Mouse (Mus musculus): ENCODE results near the gene Arhgef28. TPM values are rescaled to one million over a fixed set of nuclear protein-coding genes. Genes with fewer than 3 reads are reported as not detected.

Arhgef28 gene
- polyA plus RNA-seq, 1 experiment from 2014 or later: 17.0 TPM

DNA sequence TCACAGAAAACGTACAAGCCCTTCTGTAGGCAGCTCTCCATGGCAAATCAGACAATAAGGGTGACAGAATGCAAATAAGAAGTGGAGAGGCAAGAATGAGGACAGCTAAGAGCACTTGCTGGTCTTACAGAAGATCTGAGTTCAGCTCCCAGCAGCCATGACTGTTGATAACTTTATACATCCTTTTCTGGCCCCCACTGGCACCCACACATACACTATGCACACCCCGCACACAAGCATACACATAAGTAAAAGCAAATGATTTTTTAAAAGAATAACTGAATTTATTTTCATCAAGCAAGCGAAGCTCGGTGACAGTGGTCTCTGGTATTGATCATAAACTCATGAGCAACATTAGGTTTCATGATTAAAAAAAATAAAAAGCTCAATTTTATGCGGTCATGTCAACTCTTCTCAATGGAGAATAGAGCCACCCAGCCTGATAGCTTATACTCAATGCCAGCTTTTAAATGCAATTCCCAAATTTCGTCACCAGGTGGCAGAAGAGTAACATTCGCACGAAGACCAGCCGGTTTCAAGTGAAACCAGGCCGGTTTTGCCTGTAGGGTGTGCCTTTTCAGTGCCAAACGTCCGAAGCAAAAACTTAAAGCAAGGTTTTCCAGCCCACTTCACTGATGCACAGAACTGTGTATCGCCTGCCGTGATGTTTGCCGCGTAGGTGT lies 175.1 kb downstream of the Arhgef28 start:
- no peaks in the 10 kb centered on the region for H3K9me3 ChIP-seq (ENCODE audit: control insufficient read depth, low read length)
- DNase-seq (ENCODE audit: low spot score) (peak; percentile 90), ATAC-seq (ENCODE audit: insufficient number of reproducible peaks, low FRiP score, low TSS enrichment, low read depth) (peak; percentile 70; the same call in 1 of the 2 replicates)
- H3K27ac ChIP-seq (replicated peaks; ENCODE audit: low read depth, low read length): no peak overlapping the region
- H3K9ac ChIP-seq (ENCODE audit: low read length): 0 out of 2 replicates have a peak overlapping the region, but pooled peaks have one; percentile 34
- no peaks in the 10 kb centered on the region for H3K36me3 ChIP-seq (ENCODE audit: control insufficient read depth, insufficient read depth, low read length)
- no peak overlapping the region for H3K4me3 ChIP-seq (ENCODE audit: low read depth, low read length)
- H3K4me2 ChIP-seq (ENCODE audit: low read depth, severe bottlenecking): peak overlapping the region; percentile 17; the same call in 1 of the 2 replicates
- no peaks in the 10 kb centered on the region for H3K27me3 ChIP-seq (ENCODE audit: control insufficient read depth, insufficient read depth, low read length)
- 15% methylated on average over 16 of the region's 16 CpGs for WGBS
- H3K4me1 ChIP-seq (ENCODE audit: control insufficient read depth, insufficient read depth, low read length): peaks cover 14% of the 10 kb centered on the region

DNA sequence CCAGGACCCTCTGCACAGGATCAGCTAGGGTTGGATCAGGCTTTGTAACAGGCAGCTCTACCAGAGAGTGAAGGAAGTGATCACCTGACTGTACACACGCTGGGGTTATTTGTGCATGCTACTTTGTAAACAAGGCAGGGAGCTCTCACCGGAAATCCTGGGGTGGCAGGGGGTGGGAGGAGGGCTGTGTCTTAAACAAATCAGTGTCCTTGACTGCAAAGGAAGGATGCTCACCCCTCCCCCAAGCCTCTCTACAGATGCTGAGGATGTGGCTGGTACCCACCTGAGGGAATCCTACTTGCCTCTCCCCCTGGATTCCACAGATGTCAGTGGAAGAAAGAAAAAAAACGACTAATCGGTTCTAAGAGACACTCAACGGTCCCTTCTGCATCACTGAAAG lies 176.2 kb downstream of the Arhgef28 start:
- no peak for ATAC-seq (ENCODE audit: insufficient number of reproducible peaks, low FRiP score, low TSS enrichment, low read depth)
- 23% methylated on average over 5 of the region's 5 CpGs for WGBS
- Histone ChIP-seq H3K27ac (replicated peaks; ENCODE audit: low read depth, low read length) (no peak overlapping the region), H3K9ac (ENCODE audit: low read length) (no peak overlapping the region), H3K4me3 (ENCODE audit: low read depth, low read length) (no peak overlapping the region), H3K4me2 (ENCODE audit: low read depth, severe bottlenecking) (no peak overlapping the region), H3K9me3 (ENCODE audit: control insufficient read depth, low read length) (no peaks in the 10 kb centered on the region), H3K4me1 (ENCODE audit: control insufficient read depth, insufficient read depth, low read length) (peaks cover 14% of the 10 kb centered on the region), H3K36me3 (ENCODE audit: control insufficient read depth, insufficient read depth, low read length) (no peaks in the 10 kb centered on the region), H3K27me3 (ENCODE audit: control insufficient read depth, insufficient read depth, low read length) (no peaks in the 10 kb centered on the region)
- no peak for DNase-seq (ENCODE audit: low spot score)

DNA sequence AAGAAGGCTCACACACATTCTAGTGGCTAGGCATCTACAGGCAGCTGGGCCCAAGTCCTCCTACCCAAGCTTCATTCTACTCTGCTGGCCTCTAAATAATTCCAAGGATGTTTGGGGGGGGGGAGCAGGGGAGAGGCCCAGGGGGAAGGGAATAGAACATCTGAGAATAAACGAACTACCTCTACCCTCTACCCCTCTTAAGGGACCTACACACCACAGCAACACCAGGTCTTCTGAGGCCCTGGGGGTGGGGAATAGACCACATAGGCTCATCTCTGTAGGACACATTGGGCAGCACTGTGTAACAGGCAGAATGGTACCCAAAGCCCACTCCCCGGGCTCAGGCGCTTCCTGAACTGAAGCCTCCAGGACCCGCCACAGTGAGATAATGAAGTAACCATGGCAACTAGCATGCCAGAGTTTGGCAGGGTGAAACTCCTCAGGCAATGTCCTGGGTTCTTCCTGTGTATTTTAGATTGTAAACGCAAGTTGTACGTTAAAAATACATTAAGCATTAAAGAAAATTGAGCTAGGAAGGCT lies 177.5 kb downstream of the Arhgef28 start:
- Histone ChIP-seq H3K4me2 (ENCODE audit: low read depth, severe bottlenecking) (no peak overlapping the region), H3K4me1 (ENCODE audit: control insufficient read depth, insufficient read depth, low read length) (peaks cover 14% of the 10 kb centered on the region), H3K36me3 (ENCODE audit: control insufficient read depth, insufficient read depth, low read length) (no peaks in the 10 kb centered on the region), H3K27me3 (ENCODE audit: control insufficient read depth, insufficient read depth, low read length) (no peaks in the 10 kb centered on the region), H3K9ac (ENCODE audit: low read length) (no peak overlapping the region), H3K27ac (replicated peaks; ENCODE audit: low read depth, low read length) (no peak overlapping the region), H3K9me3 (ENCODE audit: control insufficient read depth, low read length) (no peaks in the 10 kb centered on the region), H3K4me3 (ENCODE audit: low read depth, low read length) (no peak overlapping the region)
- 53% methylated on average over 6 of the region's 6 CpGs for WGBS
- ATAC-seq (ENCODE audit: insufficient number of reproducible peaks, low FRiP score, low TSS enrichment, low read depth) (no peak), DNase-seq (ENCODE audit: low spot score) (no peak)

DNA sequence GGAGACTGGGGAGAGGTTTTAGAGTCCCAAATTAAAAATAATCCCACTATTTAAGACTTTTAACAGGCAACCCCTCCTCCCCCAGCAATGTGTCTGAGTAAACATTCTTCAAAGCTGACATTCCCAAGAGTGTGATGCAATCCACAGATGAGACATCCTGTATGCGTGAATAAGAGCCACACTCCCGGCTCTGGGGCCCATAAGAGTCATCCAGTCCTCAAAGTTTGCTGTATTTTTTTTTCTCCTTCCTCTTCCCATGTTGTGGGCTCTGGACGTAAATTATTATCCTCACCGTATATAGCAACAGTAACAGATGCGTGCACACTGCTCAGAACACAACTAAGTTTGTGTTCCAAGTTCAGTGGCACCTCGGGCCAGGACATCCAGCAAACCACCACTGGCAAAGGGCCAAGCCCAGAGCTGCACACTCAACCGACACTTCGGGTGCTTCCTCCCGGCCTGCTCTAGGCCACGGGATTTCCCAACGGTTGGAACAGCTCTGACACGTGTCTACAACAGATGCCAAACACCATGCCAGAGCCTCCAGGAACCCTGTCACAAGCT lies 178.5 kb downstream of the Arhgef28 start:
- H3K9ac ChIP-seq (ENCODE audit: low read length): no peak overlapping the region
- ATAC-seq (ENCODE audit: insufficient number of reproducible peaks, low FRiP score, low TSS enrichment, low read depth): no peak
- H3K4me3 ChIP-seq (ENCODE audit: low read depth, low read length): no peak overlapping the region
- H3K4me2 ChIP-seq (ENCODE audit: low read depth, severe bottlenecking): no peak overlapping the region
- H3K4me1 ChIP-seq (ENCODE audit: control insufficient read depth, insufficient read depth, low read length): peaks cover 14% of the 10 kb centered on the region
- no peaks in the 10 kb centered on the region for H3K36me3 ChIP-seq (ENCODE audit: control insufficient read depth, insufficient read depth, low read length)
- no peak for DNase-seq (ENCODE audit: low spot score)
- WGBS: 86% methylated on average over 12 of the region's 12 CpGs
- no peak overlapping the region for H3K27ac ChIP-seq (replicated peaks; ENCODE audit: low read depth, low read length)
- H3K27me3 ChIP-seq (ENCODE audit: control insufficient read depth, insufficient read depth, low read length): no peaks in the 10 kb centered on the region
- no peaks in the 10 kb centered on the region for H3K9me3 ChIP-seq (ENCODE audit: control insufficient read depth, low read length)

DNA sequence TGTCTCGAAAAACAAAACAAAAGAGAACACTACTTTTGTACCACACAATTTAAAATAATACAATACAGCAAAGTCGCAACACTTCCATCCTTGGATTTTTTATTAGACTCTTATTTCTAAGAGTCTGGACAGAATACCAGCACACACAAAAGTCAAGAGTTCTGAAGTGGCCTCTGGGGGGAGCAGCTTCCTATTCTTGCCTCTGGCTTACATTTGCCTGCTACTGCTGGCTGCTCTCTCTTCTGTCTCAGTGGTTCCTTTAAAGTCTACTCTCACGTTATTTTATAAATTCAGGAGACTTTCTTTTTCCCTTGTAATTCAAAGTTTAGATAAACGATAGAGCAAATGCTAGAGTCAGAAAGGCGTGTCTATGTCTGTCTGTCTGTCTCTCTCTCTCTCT lies 179.1 kb downstream of the Arhgef28 start:
- Histone ChIP-seq H3K9ac (ENCODE audit: low read length) (no peak overlapping the region), H3K4me1 (ENCODE audit: control insufficient read depth, insufficient read depth, low read length) (peaks cover 14% of the 10 kb centered on the region), H3K36me3 (ENCODE audit: control insufficient read depth, insufficient read depth, low read length) (no peaks in the 10 kb centered on the region), H3K9me3 (ENCODE audit: control insufficient read depth, low read length) (no peaks in the 10 kb centered on the region), H3K4me2 (ENCODE audit: low read depth, severe bottlenecking) (no peak overlapping the region), H3K4me3 (ENCODE audit: low read depth, low read length) (no peak overlapping the region), H3K27ac (replicated peaks; ENCODE audit: low read depth, low read length) (no peak overlapping the region), H3K27me3 (ENCODE audit: control insufficient read depth, insufficient read depth, low read length) (no peaks in the 10 kb centered on the region)
- DNase-seq (ENCODE audit: low spot score): no peak
- no peak for ATAC-seq (ENCODE audit: insufficient number of reproducible peaks, low FRiP score, low TSS enrichment, low read depth)
- WGBS: 84% methylated on average over 5 of the region's 5 CpGs

DNA sequence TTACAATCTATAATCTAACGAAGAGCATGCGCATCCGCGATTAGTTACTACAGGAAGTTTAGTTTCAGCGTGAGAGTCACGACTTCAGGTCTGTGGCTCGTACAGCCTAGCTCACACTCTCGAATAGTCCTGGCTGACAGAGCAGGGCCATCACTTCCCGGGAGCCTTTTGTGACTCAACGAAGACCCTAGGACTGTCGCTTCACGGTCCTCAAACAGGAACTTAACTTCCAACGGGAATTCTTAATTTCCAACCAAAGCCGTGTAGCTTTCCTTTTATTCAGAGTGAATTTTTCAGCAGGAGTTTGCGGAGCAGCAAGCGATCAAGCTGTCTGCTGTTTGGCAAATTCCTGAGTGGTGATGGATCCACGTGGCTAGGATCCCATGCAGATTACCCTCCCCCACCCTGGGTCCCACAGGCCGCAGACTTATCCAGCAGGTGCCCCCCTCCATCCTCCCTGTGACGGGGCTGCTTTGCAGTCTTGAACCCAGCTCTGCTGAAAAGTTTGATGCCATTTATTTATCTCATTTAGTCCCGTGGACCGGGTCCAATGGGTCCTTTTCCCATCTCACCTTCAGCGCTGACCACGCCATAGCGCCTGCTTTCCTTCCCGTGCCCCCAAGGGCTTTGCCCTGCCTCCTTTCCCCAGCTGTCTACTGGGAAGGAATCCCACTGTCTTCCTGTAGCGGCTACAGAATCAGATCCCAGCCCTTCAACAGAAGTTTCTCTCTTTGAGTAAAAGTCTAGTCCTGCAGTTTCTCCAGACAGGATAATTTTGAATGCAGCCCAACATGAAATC lies 180.3 kb downstream of the Arhgef28 start:
- no peak overlapping the region for H3K4me3 ChIP-seq (ENCODE audit: low read depth, low read length)
- ATAC-seq (ENCODE audit: insufficient number of reproducible peaks, low FRiP score, low TSS enrichment, low read depth) (no peak), DNase-seq (ENCODE audit: low spot score) (no peak)
- H3K9me3 ChIP-seq (ENCODE audit: control insufficient read depth, low read length): no peaks in the 10 kb centered on the region
- 68% methylated on average over 26 of the region's 26 CpGs for WGBS
- H3K4me2 ChIP-seq (ENCODE audit: low read depth, severe bottlenecking): no peak overlapping the region
- H3K4me1 ChIP-seq (ENCODE audit: control insufficient read depth, insufficient read depth, low read length): peaks cover 11% of the 10 kb centered on the region
- H3K36me3 ChIP-seq (ENCODE audit: control insufficient read depth, insufficient read depth, low read length): no peaks in the 10 kb centered on the region
- H3K9ac ChIP-seq (ENCODE audit: low read length): no peak overlapping the region
- no peaks in the 10 kb centered on the region for H3K27me3 ChIP-seq (ENCODE audit: control insufficient read depth, insufficient read depth, low read length)
- H3K27ac ChIP-seq (replicated peaks; ENCODE audit: low read depth, low read length): no peak overlapping the region

DNA sequence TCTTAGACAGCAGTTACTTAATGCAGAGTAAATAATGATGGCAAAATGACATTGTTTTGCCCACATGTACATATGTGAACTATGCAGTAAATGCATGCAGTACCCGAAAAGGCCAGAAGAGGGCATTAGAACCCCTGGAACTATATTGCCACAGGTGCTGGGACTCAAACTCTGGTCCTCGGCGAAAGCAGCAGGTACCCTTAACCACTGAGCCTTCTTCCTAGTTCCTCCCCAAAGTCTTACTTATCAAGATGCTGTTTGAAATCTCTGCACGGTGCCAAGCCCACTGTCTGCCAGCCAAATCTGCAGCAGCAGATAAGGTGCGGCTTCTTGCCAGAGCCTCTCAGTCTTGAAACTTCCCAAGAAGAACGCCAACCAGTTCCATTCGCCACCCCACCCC lies 181.1 kb downstream of the Arhgef28 start:
- H3K27me3 ChIP-seq (ENCODE audit: control insufficient read depth, insufficient read depth, low read length): no peaks in the 10 kb centered on the region
- WGBS: 79% methylated on average over 7 of the region's 7 CpGs
- H3K27ac ChIP-seq (replicated peaks; ENCODE audit: low read depth, low read length): no peak overlapping the region
- H3K4me1 ChIP-seq (ENCODE audit: control insufficient read depth, insufficient read depth, low read length): peaks cover 11% of the 10 kb centered on the region
- H3K9me3 ChIP-seq (ENCODE audit: control insufficient read depth, low read length): no peaks in the 10 kb centered on the region
- H3K36me3 ChIP-seq (ENCODE audit: control insufficient read depth, insufficient read depth, low read length): no peaks in the 10 kb centered on the region
- peak; percentile 51 for DNase-seq (ENCODE audit: low spot score)
- no peak for ATAC-seq (ENCODE audit: insufficient number of reproducible peaks, low FRiP score, low TSS enrichment, low read depth)
- no peak overlapping the region for H3K4me2 ChIP-seq (ENCODE audit: low read depth, severe bottlenecking)
- H3K9ac ChIP-seq (ENCODE audit: low read length): no peak overlapping the region
- H3K4me3 ChIP-seq (ENCODE audit: low read depth, low read length): no peak overlapping the region

DNA sequence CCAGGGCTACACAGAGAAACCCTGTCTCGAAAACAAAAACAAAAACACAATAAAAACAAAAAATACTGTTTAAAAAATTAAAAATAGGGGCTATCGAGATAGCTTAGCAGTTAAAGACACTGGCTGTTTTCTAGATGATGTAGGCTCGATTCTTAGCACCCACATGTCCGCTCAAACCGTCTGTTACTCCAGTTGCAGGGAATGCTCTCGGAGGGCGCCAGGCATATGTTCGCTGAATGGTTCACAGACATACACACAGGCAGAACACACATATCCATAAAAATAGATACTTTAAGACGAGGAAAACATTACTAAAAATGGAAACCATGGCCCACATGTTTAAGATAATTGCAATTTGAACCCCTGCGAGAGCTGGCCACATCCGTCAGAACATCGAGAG lies 181.6 kb downstream of the Arhgef28 start:
- no peaks in the 10 kb centered on the region for H3K27me3 ChIP-seq (ENCODE audit: control insufficient read depth, insufficient read depth, low read length)
- peaks cover 11% of the 10 kb centered on the region for H3K4me1 ChIP-seq (ENCODE audit: control insufficient read depth, insufficient read depth, low read length)
- no peak overlapping the region for H3K9ac ChIP-seq (ENCODE audit: low read length)
- no peak for ATAC-seq (ENCODE audit: insufficient number of reproducible peaks, low FRiP score, low TSS enrichment, low read depth)
- WGBS: 94% methylated on average over 12 of the region's 12 CpGs
- no peak overlapping the region for H3K4me2 ChIP-seq (ENCODE audit: low read depth, severe bottlenecking)
- DNase-seq (ENCODE audit: low spot score): no peak
- no peak overlapping the region for H3K4me3 ChIP-seq (ENCODE audit: low read depth, low read length)
- no peaks in the 10 kb centered on the region for H3K9me3 ChIP-seq (ENCODE audit: control insufficient read depth, low read length)
- H3K27ac ChIP-seq (replicated peaks; ENCODE audit: low read depth, low read length): no peak overlapping the region
- no peaks in the 10 kb centered on the region for H3K36me3 ChIP-seq (ENCODE audit: control insufficient read depth, insufficient read depth, low read length)

All from limb, embryonic 11.5 days (tissue).